Mouse (Mus musculus): ENCODE measurements at regions not wholly inside any gene's neighbourhood (a gene's known extent, or its start where the extent isn't known, plus 50 kb on each side); places are given as distances from the start of the nearest gene placed in this dataset.
A peak's percentile ranks its signal among the peaks of the same experiment; 100 is the strongest.

DNA sequence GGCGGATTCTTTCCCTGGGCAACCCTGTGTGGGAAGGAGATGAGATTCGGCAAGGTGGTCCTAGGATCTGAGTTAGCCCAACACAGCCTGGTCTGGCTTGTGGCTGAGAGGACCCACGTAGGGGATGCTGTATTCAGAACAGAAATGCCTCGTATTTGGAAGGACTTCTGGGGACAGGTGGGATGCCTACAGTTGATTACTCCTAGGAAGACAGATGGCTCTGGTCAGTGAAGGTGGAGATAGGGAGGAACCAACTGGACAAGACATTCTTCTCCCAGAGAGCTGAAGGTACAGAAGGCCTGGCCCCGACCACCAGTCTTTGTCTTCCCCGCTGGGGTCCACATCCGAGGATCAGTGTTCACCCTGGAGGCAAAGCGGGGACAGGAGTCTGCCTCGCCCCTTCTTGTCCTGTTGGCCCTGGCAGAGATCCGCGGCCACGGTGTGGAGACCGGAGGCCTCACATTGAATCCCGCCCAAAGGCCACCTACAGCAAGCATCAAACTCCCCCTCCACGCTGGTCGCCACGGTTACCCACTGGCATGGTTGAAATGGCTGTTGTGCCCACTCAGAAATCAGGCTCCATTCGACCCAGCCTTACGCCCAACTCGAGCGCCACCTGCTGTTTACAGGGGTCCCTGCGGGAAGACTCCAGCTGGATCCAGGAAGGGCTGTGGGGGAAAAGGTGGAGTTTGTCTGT, 182.4 kb downstream of the Cdc5l start:
- H3K27ac ChIP-seq (ENCODE audit: low read length), result no peak overlapping the region
- no peak overlapping the region for H3K4me3 ChIP-seq (replicated peaks; ENCODE audit: low read length)
- 0 out of 2 replicates have a peak, but pooled peaks have one; percentile 34 for ATAC-seq (ENCODE audit: insufficient read depth, low FRiP score)
- H3K36me3 ChIP-seq (ENCODE audit: control insufficient read depth, insufficient read depth, low read length), result no peaks in the 10 kb centered on the region
- H3K4me1 ChIP-seq (ENCODE audit: control insufficient read depth, insufficient read depth, low read length), result peaks cover 12% of the 10 kb centered on the region
- H3K4me2 ChIP-seq (ENCODE audit: low read depth, low read length), result no peak overlapping the region
- no peaks in the 10 kb centered on the region for H3K9me3 ChIP-seq (replicated peaks; ENCODE audit: control insufficient read depth, low read length)
- no peak overlapping the region for H3K9ac ChIP-seq (ENCODE audit: low read length)
- WGBS, result 39% methylated on average over 22 of the region's 22 CpGs
- no peaks in the 10 kb centered on the region for H3K27me3 ChIP-seq (ENCODE audit: control insufficient read depth, insufficient read depth, low read length)

GRCm38 (mm10) chr17:45250450-45250849, 183.1 kb downstream of the Cdc5l start:
- no peaks in the 10 kb centered on the region for H3K36me3 ChIP-seq (ENCODE audit: control insufficient read depth, insufficient read depth, low read length)
- WGBS, result 73% methylated on average over 10 of the region's 10 CpGs
- H3K9me3 ChIP-seq (replicated peaks; ENCODE audit: control insufficient read depth, low read length), result no peaks in the 10 kb centered on the region
- no peak overlapping the region for H3K9ac ChIP-seq (ENCODE audit: low read length)
- H3K27ac ChIP-seq (ENCODE audit: low read length), result no peak overlapping the region
- no peaks in the 10 kb centered on the region for H3K27me3 ChIP-seq (ENCODE audit: control insufficient read depth, insufficient read depth, low read length)
- H3K4me2 ChIP-seq (ENCODE audit: low read depth, low read length), result no peak overlapping the region
- H3K4me1 ChIP-seq (ENCODE audit: control insufficient read depth, insufficient read depth, low read length), result peaks cover 12% of the 10 kb centered on the region
- ATAC-seq (ENCODE audit: insufficient read depth, low FRiP score), result no peak
- H3K4me3 ChIP-seq (replicated peaks; ENCODE audit: low read length), result no peak overlapping the region

GRCm38 (mm10) chr17:45247142-45248137, 186.1 kb downstream of the Cdc5l start:
- WGBS, result 70% methylated on average over 29 of the region's 29 CpGs

GRCm38 (mm10) chr17:45244870-45245269, 188.7 kb downstream of the Cdc5l start:
- H3K4me3 ChIP-seq (replicated peaks; ENCODE audit: low read length), result no peak overlapping the region
- H3K9me3 ChIP-seq (replicated peaks; ENCODE audit: control insufficient read depth, low read length), result no peaks in the 10 kb centered on the region
- H3K36me3 ChIP-seq (ENCODE audit: control insufficient read depth, insufficient read depth, low read length), result no peaks in the 10 kb centered on the region
- 56% methylated on average over 10 of the region's 10 CpGs for WGBS
- no peak overlapping the region for H3K4me2 ChIP-seq (ENCODE audit: low read depth, low read length)
- no peak overlapping the region for H3K9ac ChIP-seq (ENCODE audit: low read length)
- no peaks in the 10 kb centered on the region for H3K27me3 ChIP-seq (ENCODE audit: control insufficient read depth, insufficient read depth, low read length)
- H3K27ac ChIP-seq (ENCODE audit: low read length), result peak overlapping the region; percentile 42; the same call in 1 of the 2 replicates
- ATAC-seq (ENCODE audit: insufficient read depth, low FRiP score), result peak; percentile 42; the same call in 1 of the 2 replicates
- H3K4me1 ChIP-seq (ENCODE audit: control insufficient read depth, insufficient read depth, low read length), result peaks cover 13% of the 10 kb centered on the region

More at GRCm38 (mm10) chr17:45247142-45248137, 186.1 kb downstream of the Cdc5l start:
- Histone ChIP-seq H3K4me3 (replicated peaks; ENCODE audit: low read length) (no peak overlapping the region), H3K27me3 (ENCODE audit: control insufficient read depth, insufficient read depth, low read length) (no peaks in the 10 kb centered on the region), H3K9me3 (replicated peaks; ENCODE audit: control insufficient read depth, low read length) (no peaks in the 10 kb centered on the region), H3K4me2 (ENCODE audit: low read depth, low read length) (no peak overlapping the region), H3K9ac (ENCODE audit: low read length) (no peak overlapping the region), H3K4me1 (ENCODE audit: control insufficient read depth, insufficient read depth, low read length) (peaks cover 11% of the 10 kb centered on the region), H3K36me3 (ENCODE audit: control insufficient read depth, insufficient read depth, low read length) (no peaks in the 10 kb centered on the region), H3K27ac (ENCODE audit: low read length) (no peak overlapping the region)
- ATAC-seq (ENCODE audit: insufficient read depth, low FRiP score), result no peak

DNA sequence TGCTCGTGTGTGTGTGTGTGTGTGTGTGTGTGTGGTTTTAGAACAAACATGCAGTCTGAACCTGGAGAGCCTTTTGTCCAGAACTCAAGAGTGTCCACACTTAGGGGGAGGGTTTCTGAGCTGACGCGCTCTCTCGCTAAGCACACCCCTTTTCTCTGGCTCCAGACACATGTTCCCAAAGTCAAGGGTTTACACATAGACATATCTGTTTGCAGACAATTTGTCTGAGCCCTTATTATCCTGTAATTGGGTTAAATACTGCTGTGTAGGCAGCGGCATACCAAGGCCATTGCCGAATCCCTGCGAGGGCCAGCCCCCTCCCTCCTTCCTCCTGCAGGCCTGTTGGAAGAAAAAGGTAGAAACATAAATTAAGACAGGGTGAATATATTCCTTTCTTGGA, 190.4 kb downstream of the Cdc5l start:
- H3K9me3 ChIP-seq (replicated peaks; ENCODE audit: control insufficient read depth, low read length), result no peaks in the 10 kb centered on the region
- H3K9ac ChIP-seq (ENCODE audit: low read length), result no peak overlapping the region
- H3K27me3 ChIP-seq (ENCODE audit: control insufficient read depth, insufficient read depth, low read length), result no peaks in the 10 kb centered on the region
- no peak overlapping the region for H3K4me2 ChIP-seq (ENCODE audit: low read depth, low read length)
- H3K27ac ChIP-seq (ENCODE audit: low read length), result 0 out of 2 replicates have a peak overlapping the region, but pooled peaks have one; percentile 11
- 0 out of 2 replicates have a peak, but pooled peaks have one; percentile 34 for ATAC-seq (ENCODE audit: insufficient read depth, low FRiP score)
- H3K4me3 ChIP-seq (replicated peaks; ENCODE audit: low read length), result no peak overlapping the region
- 43% methylated on average over 7 of the region's 7 CpGs for WGBS
- no peaks in the 10 kb centered on the region for H3K36me3 ChIP-seq (ENCODE audit: control insufficient read depth, insufficient read depth, low read length)
- peaks cover 13% of the 10 kb centered on the region for H3K4me1 ChIP-seq (ENCODE audit: control insufficient read depth, insufficient read depth, low read length)

GRCm38 (mm10) chr17:45242076-45242475, 191.5 kb downstream of the Cdc5l start:
- 0 out of 2 replicates have a peak, but pooled peaks cover 2% of the 10 kb centered on the region for H3K9me3 ChIP-seq (replicated peaks; ENCODE audit: control insufficient read depth, low read length)
- H3K27me3 ChIP-seq (ENCODE audit: control insufficient read depth, insufficient read depth, low read length), result no peaks in the 10 kb centered on the region
- ATAC-seq (ENCODE audit: insufficient read depth, low FRiP score), result no peak
- H3K36me3 ChIP-seq (ENCODE audit: control insufficient read depth, insufficient read depth, low read length), result no peaks in the 10 kb centered on the region
- H3K4me2 ChIP-seq (ENCODE audit: low read depth, low read length), result no peak overlapping the region
- WGBS, result 83% methylated on average over 6 of the region's 6 CpGs
- H3K9ac ChIP-seq (ENCODE audit: low read length), result no peak overlapping the region
- H3K27ac ChIP-seq (ENCODE audit: low read length), result no peak overlapping the region
- H3K4me3 ChIP-seq (replicated peaks; ENCODE audit: low read length), result no peak overlapping the region
- peaks cover 13% of the 10 kb centered on the region for H3K4me1 ChIP-seq (ENCODE audit: control insufficient read depth, insufficient read depth, low read length)

DNA sequence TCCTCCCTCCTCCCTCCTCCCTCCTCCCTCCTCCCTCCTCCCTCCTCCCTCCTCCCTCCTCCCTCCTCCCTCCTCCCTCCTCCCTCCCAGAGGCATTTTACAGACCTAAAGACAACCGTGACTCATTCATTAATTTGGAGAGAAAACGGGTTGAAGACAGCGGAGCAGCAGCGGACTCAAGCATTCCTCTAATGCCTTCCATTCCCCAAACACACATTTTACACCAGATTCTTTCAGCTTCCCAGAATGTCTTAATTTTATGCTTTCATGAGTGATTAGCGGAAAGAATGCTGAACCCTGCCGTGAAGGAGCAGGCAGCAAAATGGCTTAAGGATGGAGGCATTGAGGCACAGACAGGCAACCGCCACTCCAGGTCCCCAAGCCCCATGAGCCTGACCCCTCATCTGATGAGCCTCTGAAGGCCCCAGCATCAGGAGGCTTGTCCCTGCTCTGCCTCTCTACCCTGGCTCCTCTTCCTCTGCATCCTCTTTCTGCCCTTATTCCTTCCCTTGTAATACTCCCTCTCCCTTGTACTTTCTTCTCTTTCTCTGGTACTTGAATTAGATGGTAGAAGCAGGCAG, 192.5 kb downstream of the Cdc5l start:
- no peak for ATAC-seq (ENCODE audit: insufficient read depth, low FRiP score)
- Histone ChIP-seq H3K9me3 (replicated peaks; ENCODE audit: control insufficient read depth, low read length) (0 out of 2 replicates have a peak, but pooled peaks cover 2% of the 10 kb centered on the region), H3K4me3 (replicated peaks; ENCODE audit: low read length) (no peak overlapping the region), H3K27me3 (ENCODE audit: control insufficient read depth, insufficient read depth, low read length) (no peaks in the 10 kb centered on the region), H3K36me3 (ENCODE audit: control insufficient read depth, insufficient read depth, low read length) (no peaks in the 10 kb centered on the region), H3K4me2 (ENCODE audit: low read depth, low read length) (no peak overlapping the region), H3K9ac (ENCODE audit: low read length) (no peak overlapping the region), H3K27ac (ENCODE audit: low read length) (no peak overlapping the region), H3K4me1 (ENCODE audit: control insufficient read depth, insufficient read depth, low read length) (peaks cover 13% of the 10 kb centered on the region)
- 63% methylated on average over 6 of the region's 7 CpGs for WGBS

DNA sequence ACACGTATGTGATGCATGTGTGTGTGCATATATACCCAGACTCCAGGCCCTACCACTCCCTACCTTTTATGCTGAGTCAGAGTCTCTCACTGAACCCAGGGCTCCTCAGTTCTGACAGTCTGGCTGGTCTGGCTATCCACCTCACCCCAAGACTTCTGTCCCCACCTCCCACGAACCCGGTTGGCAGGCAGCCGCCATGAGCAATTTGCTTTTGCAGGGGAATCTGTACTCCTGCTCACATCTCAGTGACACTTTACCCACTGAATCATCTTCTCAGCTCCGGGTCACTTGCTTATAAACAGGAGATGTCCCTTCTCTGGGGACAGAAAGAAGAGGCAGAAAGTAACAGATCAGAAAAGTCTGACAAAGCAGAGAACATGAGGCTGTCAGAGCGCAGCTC, 193.0 kb downstream of the Cdc5l start:
- Histone ChIP-seq H3K4me3 (replicated peaks; ENCODE audit: low read length) (no peak overlapping the region), H3K27ac (ENCODE audit: low read length) (no peak overlapping the region), H3K9me3 (replicated peaks; ENCODE audit: control insufficient read depth, low read length) (0 out of 2 replicates have a peak, but pooled peaks cover 2% of the 10 kb centered on the region), H3K36me3 (ENCODE audit: control insufficient read depth, insufficient read depth, low read length) (no peaks in the 10 kb centered on the region), H3K4me2 (ENCODE audit: low read depth, low read length) (no peak overlapping the region), H3K27me3 (ENCODE audit: control insufficient read depth, insufficient read depth, low read length) (no peaks in the 10 kb centered on the region), H3K9ac (ENCODE audit: low read length) (no peak overlapping the region), H3K4me1 (ENCODE audit: control insufficient read depth, insufficient read depth, low read length) (peaks cover 13% of the 10 kb centered on the region)
- WGBS, result 66% methylated on average over 6 of the region's 6 CpGs
- no peak for ATAC-seq (ENCODE audit: insufficient read depth, low FRiP score)

Data from stomach, embryonic 16.5 days (tissue).